Mouse (Mus musculus): ENCODE measurements around the gene Zc3h10. TPM values are rescaled to one million over a fixed set of nuclear protein-coding genes. Genes with fewer than 3 reads are reported as not detected.
"Not testable (repeated sequence)": the region's sequence is repeated elsewhere in the genome, so short reads cannot be mapped to it uniquely, and the experiment has no call there.

Gene Zc3h10
- polyA plus RNA-seq, 1 experiment from 2014 or later: 17.5 TPM

GRCm38 (mm10) chr10:128548051-128548791, 647 bp upstream of the Zc3h10 start:
- DNase-seq (ENCODE audit: low spot score); H3K4me1 ChIP-seq (replicated peaks; ENCODE audit: control insufficient read depth, insufficient read depth, low read length): not testable (repeated sequence)
- H3K4me2 ChIP-seq (ENCODE audit: low read depth, low read length, severe bottlenecking): peak overlapping the region; percentile 65

GRCm38 (mm10) chr10:128546787-128547186, 787 bp downstream of the Zc3h10 start:
- Histone ChIP-seq H3K4me1 (replicated peaks; ENCODE audit: control insufficient read depth, insufficient read depth, low read length) (no peaks in the 10 kb centered on the region; the same call in none of the 2 replicates), H3K4me3 (ENCODE audit: low read depth, low read length) (peak overlapping the region; percentile 81), H3K27me3 (ENCODE audit: control insufficient read depth, insufficient read depth, low read length) (no peaks in the 10 kb centered on the region), H3K9me3 (ENCODE audit: control insufficient read depth, low read length) (no peaks in the 10 kb centered on the region), H3K4me2 (ENCODE audit: low read depth, low read length, severe bottlenecking) (peak overlapping the region; percentile 65), H3K36me3 (ENCODE audit: control insufficient read depth, insufficient read depth, low read length) (peaks cover 9% of the 10 kb centered on the region; the same call in 1 of the 2 replicates), H3K27ac (ENCODE audit: low read depth, low read length) (no peak overlapping the region), H3K9ac (ENCODE audit: low read length) (peak overlapping the region; percentile 94)
- DNase-seq (ENCODE audit: low spot score) (no peak), ATAC-seq (replicated peaks; ENCODE audit: low FRiP score) (no peak)
- WGBS: 22% methylated on average over 7 of the region's 7 CpGs

More at GRCm38 (mm10) chr10:128548051-128548791, 647 bp upstream of the Zc3h10 start:
- not testable (repeated sequence) for H3K27me3 ChIP-seq (ENCODE audit: control insufficient read depth, insufficient read depth, low read length); H3K9me3 ChIP-seq (ENCODE audit: control insufficient read depth, low read length); ATAC-seq (replicated peaks; ENCODE audit: low FRiP score); H3K36me3 ChIP-seq (ENCODE audit: control insufficient read depth, insufficient read depth, low read length)
- peak overlapping the region; percentile 96 for H3K27ac ChIP-seq (ENCODE audit: low read depth, low read length)
- H3K9ac ChIP-seq (ENCODE audit: low read length): peak overlapping the region; percentile 94
- H3K4me3 ChIP-seq (ENCODE audit: low read depth, low read length): peak overlapping the region; percentile 81
- under 1% methylated on average over 21 of the region's 30 CpGs for WGBS

- WGBS: 16% methylated on average over 4 of the region's 4 CpGs
- Histone ChIP-seq H3K9ac (ENCODE audit: low read length) (no peak overlapping the region), H3K27ac (ENCODE audit: low read depth, low read length) (no peak overlapping the region)
These were observed 1.2 kb downstream of the Zc3h10 start for GRCm38 (mm10) chr10:128546361-128546760.

GRCm38 (mm10) chr10:128545570-128545898, 2.0 kb downstream of the Zc3h10 start:
- Histone ChIP-seq H3K9me3 (ENCODE audit: control insufficient read depth, low read length) (no peaks in the 10 kb centered on the region), H3K27ac (ENCODE audit: low read depth, low read length) (no peak overlapping the region), H3K4me1 (replicated peaks; ENCODE audit: control insufficient read depth, insufficient read depth, low read length) (no peaks in the 10 kb centered on the region; the same call in none of the 2 replicates), H3K4me2 (ENCODE audit: low read depth, low read length, severe bottlenecking) (no peak overlapping the region), H3K36me3 (ENCODE audit: control insufficient read depth, insufficient read depth, low read length) (peaks cover 9% of the 10 kb centered on the region; the same call in 1 of the 2 replicates), H3K27me3 (ENCODE audit: control insufficient read depth, insufficient read depth, low read length) (no peaks in the 10 kb centered on the region), H3K4me3 (ENCODE audit: low read depth, low read length) (no peak overlapping the region), H3K9ac (ENCODE audit: low read length) (no peak overlapping the region)
- WGBS: 90% methylated on average over 3 of the region's 3 CpGs
- DNase-seq (ENCODE audit: low spot score) (no peak), ATAC-seq (replicated peaks; ENCODE audit: low FRiP score) (no peak)

More at GRCm38 (mm10) chr10:128546361-128546760, 1.2 kb downstream of the Zc3h10 start:
- no peak for DNase-seq (ENCODE audit: low spot score)
- no peak for ATAC-seq (replicated peaks; ENCODE audit: low FRiP score)
- Histone ChIP-seq H3K4me2 (ENCODE audit: low read depth, low read length, severe bottlenecking) (peak overlapping the region; percentile 65; the same call in 1 of the 2 replicates), H3K27me3 (ENCODE audit: control insufficient read depth, insufficient read depth, low read length) (no peaks in the 10 kb centered on the region), H3K4me3 (ENCODE audit: low read depth, low read length) (peak overlapping the region; percentile 81), H3K36me3 (ENCODE audit: control insufficient read depth, insufficient read depth, low read length) (peaks cover 9% of the 10 kb centered on the region; the same call in 1 of the 2 replicates), H3K9me3 (ENCODE audit: control insufficient read depth, low read length) (no peaks in the 10 kb centered on the region), H3K4me1 (replicated peaks; ENCODE audit: control insufficient read depth, insufficient read depth, low read length) (no peaks in the 10 kb centered on the region; the same call in none of the 2 replicates)

GRCm38 (mm10) chr10:128544674-128545569, 2.7 kb downstream of the Zc3h10 start:
- H3K4me3 ChIP-seq (ENCODE audit: low read depth, low read length): no peak overlapping the region

GRCm38 (mm10) chr10:128544151-128544657, 3.4 kb downstream of the Zc3h10 start:
- no peak for DNase-seq (ENCODE audit: low spot score)
- Histone ChIP-seq H3K9me3 (ENCODE audit: control insufficient read depth, low read length) (no peaks in the 10 kb centered on the region), H3K4me1 (replicated peaks; ENCODE audit: control insufficient read depth, insufficient read depth, low read length) (no peaks in the 10 kb centered on the region; the same call in none of the 2 replicates), H3K27ac (ENCODE audit: low read depth, low read length) (no peak overlapping the region), H3K9ac (ENCODE audit: low read length) (no peak overlapping the region), H3K4me3 (ENCODE audit: low read depth, low read length) (no peak overlapping the region), H3K4me2 (ENCODE audit: low read depth, low read length, severe bottlenecking) (no peak overlapping the region), H3K36me3 (ENCODE audit: control insufficient read depth, insufficient read depth, low read length) (peaks cover 9% of the 10 kb centered on the region; the same call in 1 of the 2 replicates), H3K27me3 (ENCODE audit: control insufficient read depth, insufficient read depth, low read length) (no peaks in the 10 kb centered on the region)
- no peak for ATAC-seq (replicated peaks; ENCODE audit: low FRiP score)
- 95% methylated on average over 15 of the region's 15 CpGs for WGBS

More at GRCm38 (mm10) chr10:128544674-128545569, 2.7 kb downstream of the Zc3h10 start:
- 96% methylated on average over 37 of the region's 37 CpGs for WGBS
- DNase-seq (ENCODE audit: low spot score) (no peak), ATAC-seq (replicated peaks; ENCODE audit: low FRiP score) (no peak)
- H3K4me2 ChIP-seq (ENCODE audit: low read depth, low read length, severe bottlenecking): no peak overlapping the region
- H3K27me3 ChIP-seq (ENCODE audit: control insufficient read depth, insufficient read depth, low read length): no peaks in the 10 kb centered on the region
- no peak overlapping the region for H3K9ac ChIP-seq (ENCODE audit: low read length)
- no peaks in the 10 kb centered on the region for H3K9me3 ChIP-seq (ENCODE audit: control insufficient read depth, low read length)
- H3K27ac ChIP-seq (ENCODE audit: low read depth, low read length): no peak overlapping the region
- no peaks in the 10 kb centered on the region; the same call in none of the 2 replicates for H3K4me1 ChIP-seq (replicated peaks; ENCODE audit: control insufficient read depth, insufficient read depth, low read length)
- H3K36me3 ChIP-seq (ENCODE audit: control insufficient read depth, insufficient read depth, low read length): peaks cover 9% of the 10 kb centered on the region; the same call in 1 of the 2 replicates

GRCm38 (mm10) chr10:128543100-128543499, 4.5 kb downstream of the Zc3h10 start:
- H3K36me3 ChIP-seq (ENCODE audit: control insufficient read depth, insufficient read depth, low read length): peaks cover 9% of the 10 kb centered on the region; the same call in 1 of the 2 replicates

GRCm38 (mm10) chr10:128538340-128538870, 9.2 kb downstream of the Zc3h10 start:
- Histone ChIP-seq H3K9me3 (ENCODE audit: control insufficient read depth, low read length) (no peaks in the 10 kb centered on the region), H3K27ac (ENCODE audit: low read depth, low read length) (no peak overlapping the region), H3K4me3 (ENCODE audit: low read depth, low read length) (no peak overlapping the region), H3K36me3 (ENCODE audit: control insufficient read depth, insufficient read depth, low read length) (peaks cover under 1% of the 10 kb centered on the region; the same call in 1 of the 2 replicates), H3K9ac (ENCODE audit: low read length) (no peak overlapping the region), H3K4me1 (replicated peaks; ENCODE audit: control insufficient read depth, insufficient read depth, low read length) (no peaks in the 10 kb centered on the region), H3K27me3 (ENCODE audit: control insufficient read depth, insufficient read depth, low read length) (no peaks in the 10 kb centered on the region), H3K4me2 (ENCODE audit: low read depth, low read length, severe bottlenecking) (no peak overlapping the region)
- DNase-seq (ENCODE audit: low spot score) (no peak), ATAC-seq (replicated peaks; ENCODE audit: low FRiP score) (no peak)
- WGBS: 90% methylated on average over 1 of the region's 1 CpGs

More at GRCm38 (mm10) chr10:128543100-128543499, 4.5 kb downstream of the Zc3h10 start:
- no peak for DNase-seq (ENCODE audit: low spot score)
- Histone ChIP-seq H3K9ac (ENCODE audit: low read length) (no peak overlapping the region), H3K27ac (ENCODE audit: low read depth, low read length) (no peak overlapping the region), H3K4me2 (ENCODE audit: low read depth, low read length, severe bottlenecking) (no peak overlapping the region), H3K4me3 (ENCODE audit: low read depth, low read length) (no peak overlapping the region), H3K27me3 (ENCODE audit: control insufficient read depth, insufficient read depth, low read length) (no peaks in the 10 kb centered on the region), H3K9me3 (ENCODE audit: control insufficient read depth, low read length) (no peaks in the 10 kb centered on the region), H3K4me1 (replicated peaks; ENCODE audit: control insufficient read depth, insufficient read depth, low read length) (no peaks in the 10 kb centered on the region; the same call in none of the 2 replicates)
- 86% methylated on average over 2 of the region's 2 CpGs for WGBS
- no peak for ATAC-seq (replicated peaks; ENCODE audit: low FRiP score)
